Mouse (Mus musculus) embryonic facial prominence, embryonic 12.5 days (tissue): Measurements from ENCODE around the gene Fam181b. TPM values are rescaled to one million over a fixed set of nuclear protein-coding genes. Genes with fewer than 3 reads are reported as not detected.
A peak's percentile ranks its signal among the peaks of the same experiment; 100 is the strongest.

Experiments
- ATAC-seq: fragments of 200-750 bp; cut with Nextera tagmentation; 2 replicates; pipeline ENCODE4 v1.8.0; 2017; ENCODE audit not compliant: insufficient number of reproducible peaks, insufficient read depth, low FRiP score, low TSS enrichment
- H3K27ac ChIP-seq: fragments of 300-500 bp; sonication (generic); 2 replicates; pipeline ENCODE4 v1.5.1; 2016; ENCODE audit warnings: mild to moderate bottlenecking
- H3K27me3 ChIP-seq: fragments of 300-500 bp; sonication (generic); 2 replicates; pipeline ENCODE4 v1.6.1; 2016; ENCODE audit warnings: mild to moderate bottlenecking, moderate library complexity
- H3K36me3 ChIP-seq: fragments of 300-500 bp; sonication (generic); 2 replicates; pipeline ENCODE4 v1.6.1; 2016; ENCODE audit warnings: mild to moderate bottlenecking
- H3K4me1 ChIP-seq: fragments of 300-500 bp; sonication (generic); 2 replicates; pipeline ENCODE4 v1.6.1; 2016
- H3K4me2 ChIP-seq: fragments of 300-500 bp; sonication (generic); replicated peaks from 2 replicates; pipeline ENCODE4 v1.6.1; 2016; ENCODE audit warnings: mild to moderate bottlenecking, moderate library complexity
- H3K4me3 ChIP-seq: fragments of 300-500 bp; sonication (generic); 2 replicates; pipeline ENCODE4 v1.5.1; 2016; ENCODE audit warnings: mild to moderate bottlenecking
- H3K9ac ChIP-seq: fragments of 300-500 bp; sonication (generic); 2 replicates; pipeline ENCODE4 v1.6.1; 2016; ENCODE audit warnings: mild to moderate bottlenecking, moderate library complexity
- H3K9me3 ChIP-seq: fragments of 300-500 bp; sonication (generic); 2 replicates; pipeline ENCODE4 v1.6.1; 2016; ENCODE audit warnings: mild to moderate bottlenecking, moderate library complexity
- WGBS: fragments of 180-500 bp; shearing (Covaris S2); methylation state at CpG from one replicate; pipeline ENCODE4 v1.1.7; 2016; 5-methylcytosine and 5-hydroxymethylcytosine counted together
- polyA plus RNA-seq: library from polyadenylated mRNA; unstranded; fragments of >200 nt; fragmentation: Nextera tagmentation; extraction: Ambion mirVana; gene quantifications from 2 replicates; pipeline ENCODE4 v1.2.1, GENCODE M21; 2016

Gene Fam181b
- polyA plus RNA-seq, 1 experiment from 2014 or later: 11.6 TPM

GRCm38 (mm10) chr7:93079420-93079784 is 263 bp upstream of the Fam181b start:
- 0 out of 2 replicates have a peak, but pooled peaks cover 4% of the 10 kb centered on the region for H3K4me1 ChIP-seq
- peak overlapping the region; percentile 48 for H3K4me3 ChIP-seq
- no peaks in the 10 kb centered on the region for H3K36me3 ChIP-seq
- peak overlapping the region; percentile 50; the same call in 1 of the 2 replicates for H3K27ac ChIP-seq
- WGBS: 24% methylated on average over 7 of the region's 7 CpGs
- H3K9ac ChIP-seq: peak overlapping the region; percentile 47; the same call in 1 of the 2 replicates
- 0 out of 2 replicates have a peak, but pooled peaks cover 8% of the 10 kb centered on the region for H3K27me3 ChIP-seq
- H3K4me2 ChIP-seq: peak overlapping the region; percentile 83
- ATAC-seq: peak; percentile 23; the same call in 1 of the 2 replicates
- no peaks in the 10 kb centered on the region for H3K9me3 ChIP-seq

DNA sequence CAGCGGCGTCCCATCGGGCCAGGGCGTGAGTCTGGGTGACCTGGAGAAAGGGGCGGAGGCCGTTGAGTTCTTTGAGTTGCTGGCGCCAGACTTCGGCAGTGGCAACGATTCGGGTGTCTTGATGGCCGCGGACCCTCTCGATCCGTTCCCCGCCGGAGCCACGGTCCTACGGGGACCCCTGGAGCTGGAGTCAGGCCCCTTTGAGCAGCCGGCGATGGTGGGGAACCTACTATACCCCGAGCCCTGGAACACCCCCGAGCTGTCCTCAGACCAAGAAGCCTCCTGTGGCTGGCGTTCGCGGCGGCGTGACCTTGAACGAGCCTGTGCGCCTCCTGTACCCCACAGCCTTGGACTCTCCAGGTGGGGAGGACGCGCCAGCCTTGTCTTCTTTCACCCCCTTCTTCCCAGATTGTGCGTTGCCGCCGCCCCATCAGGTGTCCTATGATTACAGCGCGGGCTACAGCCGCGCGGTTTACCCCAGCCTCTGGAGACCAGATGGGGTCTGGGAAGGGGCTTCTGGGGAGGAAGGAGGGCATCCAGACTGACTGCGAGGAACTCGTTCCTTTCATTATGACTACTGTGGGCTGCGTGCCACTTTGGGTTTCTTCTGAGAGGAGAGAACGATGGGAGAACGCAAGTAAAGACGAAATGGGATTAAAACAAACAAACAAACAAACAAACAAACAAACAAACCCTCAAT is 1.2 kb downstream of the Fam181b start:
- WGBS: under 1% methylated on average over 45 of the region's 45 CpGs

GRCm38 (mm10) chr7:93093371-93094058 is 13.8 kb downstream of the Fam181b start:
- H3K4me3 ChIP-seq: no peak overlapping the region
- no peaks in the 10 kb centered on the region for H3K27me3 ChIP-seq
- peaks cover 12% of the 10 kb centered on the region for H3K4me1 ChIP-seq
- H3K27ac ChIP-seq: peak overlapping the region; percentile 72
- peak; percentile 68 for ATAC-seq
- no peak overlapping the region for H3K9ac ChIP-seq
- H3K36me3 ChIP-seq: no peaks in the 10 kb centered on the region
- 8% methylated on average over 11 of the region's 11 CpGs for WGBS
- H3K9me3 ChIP-seq: no peaks in the 10 kb centered on the region
- H3K4me2 ChIP-seq: peak overlapping the region; percentile 32

More for the DNA sequence above, 1.2 kb downstream of the Fam181b start:
- H3K9ac ChIP-seq: peak overlapping the region; percentile 47
- no peak overlapping the region for H3K27ac ChIP-seq
- peak overlapping the region; percentile 48 for H3K4me3 ChIP-seq
- H3K4me1 ChIP-seq: 0 out of 2 replicates have a peak, but pooled peaks cover 4% of the 10 kb centered on the region
- peak overlapping the region; percentile 83 for H3K4me2 ChIP-seq
- 0 out of 2 replicates have a peak, but pooled peaks cover 8% of the 10 kb centered on the region for H3K27me3 ChIP-seq
- H3K36me3 ChIP-seq: no peaks in the 10 kb centered on the region
- H3K9me3 ChIP-seq: no peaks in the 10 kb centered on the region
- peak; percentile 17; the same call in 1 of the 2 replicates for ATAC-seq

- H3K9me3 ChIP-seq: no peaks in the 10 kb centered on the region
- H3K4me3 ChIP-seq: no peak overlapping the region
- 4% methylated on average over 8 of the region's 8 CpGs for WGBS
- H3K9ac ChIP-seq: no peak overlapping the region
- H3K4me1 ChIP-seq: peaks cover 12% of the 10 kb centered on the region
- peak overlapping the region; percentile 36 for H3K4me2 ChIP-seq
- H3K27ac ChIP-seq: no peak overlapping the region
- peak; percentile 70 for ATAC-seq
- no peaks in the 10 kb centered on the region for H3K27me3 ChIP-seq
- no peaks in the 10 kb centered on the region for H3K36me3 ChIP-seq
Observed at GRCm38 (mm10) chr7:93095511-93095910, 15.8 kb downstream of the Fam181b start.

DNA sequence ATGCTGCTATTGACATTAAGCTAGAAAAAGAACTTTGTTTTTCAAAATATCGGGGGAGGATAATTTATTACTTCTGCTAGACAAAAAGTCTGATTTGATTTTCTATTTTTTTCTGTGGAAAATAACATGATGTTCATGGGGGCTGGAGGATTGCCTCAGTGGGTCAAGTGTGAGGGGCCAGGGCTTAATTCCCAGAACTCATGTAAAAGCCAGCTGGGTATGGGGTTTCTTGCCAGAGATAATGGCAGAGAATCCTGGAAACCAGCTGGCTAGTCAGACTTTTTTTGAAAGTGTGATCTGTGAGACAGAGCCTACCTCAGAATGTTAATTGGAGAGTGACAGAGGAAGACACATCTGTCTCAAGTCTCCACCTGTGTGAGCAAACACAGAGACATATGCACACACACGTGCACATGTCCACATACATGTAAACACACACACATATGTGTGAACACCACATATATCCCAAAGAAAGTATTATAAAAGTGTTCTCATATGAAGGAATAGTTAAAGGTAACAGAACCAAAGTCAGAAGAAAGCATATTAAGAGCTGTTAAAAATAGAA is 25.2 kb downstream of the Fam181b start:
- no peaks in the 10 kb centered on the region for H3K27me3 ChIP-seq
- H3K9ac ChIP-seq: no peak overlapping the region
- no peaks in the 10 kb centered on the region for H3K4me1 ChIP-seq
- no peak overlapping the region for H3K4me3 ChIP-seq
- no peak overlapping the region for H3K4me2 ChIP-seq
- WGBS: 81% methylated on average over 2 of the region's 2 CpGs
- ATAC-seq: no peak
- H3K27ac ChIP-seq: no peak overlapping the region
- no peaks in the 10 kb centered on the region for H3K36me3 ChIP-seq
- no peaks in the 10 kb centered on the region for H3K9me3 ChIP-seq

DNA sequence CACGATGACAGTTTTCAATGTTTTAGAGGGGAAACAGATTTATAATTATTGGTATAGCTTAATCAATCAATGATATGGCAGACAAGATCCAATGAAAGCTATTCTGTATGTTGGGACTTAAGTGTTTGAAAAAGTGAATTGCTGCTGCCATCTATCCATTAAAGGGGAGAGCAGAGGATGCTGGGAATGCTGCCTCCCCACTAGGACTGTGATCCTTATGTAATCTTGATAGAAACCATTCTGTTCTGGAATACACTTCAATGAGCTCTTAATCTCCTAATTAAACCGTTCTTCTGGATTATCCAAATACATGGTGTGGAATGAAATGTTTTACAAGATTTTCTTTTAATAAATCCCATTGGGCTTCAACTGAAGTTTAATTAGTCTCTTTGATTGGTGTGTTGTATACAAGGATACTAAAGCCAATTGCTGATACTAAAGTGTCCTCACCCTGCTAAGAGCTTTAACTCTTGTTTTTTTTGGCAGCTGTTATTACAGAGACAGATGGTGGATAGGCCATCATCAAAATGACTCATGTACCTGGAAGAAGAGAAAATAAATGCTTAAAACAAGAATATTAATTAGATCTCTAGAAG is 30.8 kb downstream of the Fam181b start:
- no peak overlapping the region for H3K27ac ChIP-seq
- no peaks in the 10 kb centered on the region for H3K9me3 ChIP-seq
- no peak overlapping the region for H3K4me3 ChIP-seq
- no peaks in the 10 kb centered on the region for H3K36me3 ChIP-seq
- WGBS: 85% methylated on average over 2 of the region's 2 CpGs
- H3K4me1 ChIP-seq: no peaks in the 10 kb centered on the region
- no peak overlapping the region for H3K9ac ChIP-seq
- no peaks in the 10 kb centered on the region for H3K27me3 ChIP-seq
- H3K4me2 ChIP-seq: no peak overlapping the region
- ATAC-seq: no peak

DNA sequence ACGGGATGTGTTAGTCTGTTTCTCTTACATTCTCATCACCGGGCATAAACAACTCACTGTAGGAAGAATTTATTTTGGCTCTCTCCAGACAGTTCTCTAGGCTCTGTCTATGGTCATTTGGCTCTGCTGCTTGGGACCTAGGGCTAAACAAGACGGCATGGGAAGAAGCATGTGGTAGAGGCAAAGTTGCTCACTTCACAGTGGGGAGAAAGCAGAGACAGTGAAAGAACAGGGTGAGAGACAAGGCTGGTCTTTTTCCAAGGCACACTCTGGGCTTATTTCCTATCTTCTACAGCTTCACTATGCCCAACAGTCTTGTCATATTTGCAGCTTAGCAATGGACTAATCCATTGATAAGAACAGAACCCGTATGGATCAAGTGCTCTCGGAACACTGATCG is 31.4 kb downstream of the Fam181b start:
- H3K4me3 ChIP-seq: no peak overlapping the region
- no peak overlapping the region for H3K9ac ChIP-seq
- WGBS: 92% methylated on average over 6 of the region's 6 CpGs
- H3K9me3 ChIP-seq: no peaks in the 10 kb centered on the region
- H3K36me3 ChIP-seq: no peaks in the 10 kb centered on the region
- no peaks in the 10 kb centered on the region for H3K4me1 ChIP-seq
- no peak overlapping the region for H3K4me2 ChIP-seq
- H3K27ac ChIP-seq: no peak overlapping the region
- H3K27me3 ChIP-seq: no peaks in the 10 kb centered on the region
- no peak for ATAC-seq

DNA sequence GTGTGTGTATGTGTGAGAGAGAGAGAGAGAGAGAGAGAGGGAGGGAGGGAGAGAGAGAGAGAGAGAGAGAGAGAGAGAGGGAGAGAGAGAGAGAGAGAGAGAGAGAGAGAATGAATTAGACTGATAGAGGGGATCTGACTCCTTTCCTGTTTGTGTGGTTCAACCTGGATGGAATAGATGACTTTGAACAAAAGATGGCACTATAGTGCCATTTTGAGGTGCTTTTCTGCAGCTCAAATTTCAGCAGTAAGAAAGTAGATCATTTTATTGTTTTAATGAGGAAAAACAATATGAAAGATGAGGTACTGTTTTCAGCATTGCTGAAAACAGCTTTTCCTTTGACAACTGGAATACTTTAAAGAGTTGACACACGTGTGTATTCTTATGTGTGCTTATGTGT is 37.9 kb downstream of the Fam181b start:
- 64% methylated on average over 1 of the region's 1 CpGs for WGBS
- Histone ChIP-seq H3K4me2 (no peak overlapping the region), H3K36me3 (no peaks in the 10 kb centered on the region), H3K4me3 (no peak overlapping the region), H3K9me3 (no peaks in the 10 kb centered on the region), H3K4me1 (no peaks in the 10 kb centered on the region), H3K27ac (no peak overlapping the region), H3K27me3 (no peaks in the 10 kb centered on the region), H3K9ac (no peak overlapping the region)
- no peak for ATAC-seq

DNA sequence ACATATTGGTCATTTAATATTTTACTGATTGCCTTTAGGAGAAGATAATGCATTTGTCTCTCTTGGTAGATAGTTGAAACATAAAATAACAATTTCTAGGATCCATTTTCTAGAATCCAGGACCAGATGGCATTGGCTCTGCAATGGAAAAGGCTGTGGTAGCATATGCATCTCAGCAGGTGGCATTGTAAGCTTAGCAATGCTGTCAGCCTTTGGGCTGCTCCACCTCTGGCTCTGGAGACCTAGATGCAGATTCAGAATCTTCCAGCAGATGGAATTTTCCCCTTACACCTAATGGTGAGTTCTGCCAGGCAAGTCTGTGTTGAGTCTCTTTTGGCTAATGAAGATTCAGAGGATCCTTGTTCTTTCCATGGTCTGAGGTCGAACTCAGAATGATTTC is 44.3 kb downstream of the Fam181b start:
- no peaks in the 10 kb centered on the region for H3K36me3 ChIP-seq
- no peak overlapping the region for H3K4me3 ChIP-seq
- 79% methylated on average over 1 of the region's 1 CpGs for WGBS
- no peaks in the 10 kb centered on the region for H3K9me3 ChIP-seq
- H3K4me2 ChIP-seq: no peak overlapping the region
- H3K27ac ChIP-seq: no peak overlapping the region
- no peak overlapping the region for H3K9ac ChIP-seq
- H3K4me1 ChIP-seq: no peaks in the 10 kb centered on the region
- no peak for ATAC-seq
- no peaks in the 10 kb centered on the region for H3K27me3 ChIP-seq
